Mouse (Mus musculus): ENCODE results near the gene Kbtbd2. TPM values are rescaled to one million over a fixed set of nuclear protein-coding genes. Genes with fewer than 3 reads are reported as not detected.

Kbtbd2 gene
- 5.6 and 7.5 TPM in 2 replicates for polyA plus RNA-seq (2012)

GRCm38 (mm10) chr6:56797311-56798151 is at the start of gene Kbtbd2:
TSS of gene Kbtbd2 (minus strand) at chr6:56797813.

GRCm38 (mm10) chr6:56831697-56832406 is 34.2 kb upstream of the Kbtbd2 start, which contains the start of gene Fkbp9:
TSS of gene Fkbp9 (plus strand) at chr6:56832059.

Other genes with a start within 250 kb of the Kbtbd2 start
- 0.12 and 0.18 TPM in 2 replicates for gene Pde1c, start 228.7 kb downstream of the Kbtbd2 start, polyA plus RNA-seq (2012)
- 1.3 TPM in 2 replicates for gene Lsm5, start 93.1 kb downstream of the Kbtbd2 start, polyA plus RNA-seq (2012)
- 11.2 and 13.8 TPM in 2 replicates for gene Avl9, start 82.9 kb downstream of the Kbtbd2 start, polyA plus RNA-seq (2012)
- gene Fkbp9, start 34.2 kb upstream of the Kbtbd2 start, polyA plus RNA-seq (2012): 2.7 and 3.0 TPM in 2 replicates
- gene Nt5c3, start 126.1 kb upstream of the Kbtbd2 start, polyA plus RNA-seq (2012): 44.9 and 63.9 TPM in 2 replicates
- gene Vmn1r4, start 126.2 kb upstream of the Kbtbd2 start, polyA plus RNA-seq (2012): 0.11 TPM in 1 of 2 replicates, not detected in the other
- gene Vmn1r5, start 172.5 kb upstream of the Kbtbd2 start, polyA plus RNA-seq (2012): not detected in 2 replicates
- not detected in 2 replicates for gene Vmn1r6, start 199.4 kb upstream of the Kbtbd2 start, polyA plus RNA-seq (2012)
- gene Vmn1r7, start 227.5 kb upstream of the Kbtbd2 start, polyA plus RNA-seq (2012): not detected in 2 replicates
- not detected in 2 replicates for gene Vmn1r8, start 234.5 kb upstream of the Kbtbd2 start, polyA plus RNA-seq (2012)

Data from megakaryocyte-erythroid progenitor cell, adult 5 weeks (primary cell).